Mouse (Mus musculus) cerebellum, adult 2 months (tissue): ENCODE measurements at regions not wholly inside any gene's neighbourhood (a gene's known extent, or its start where the extent isn't known, plus 50 kb on each side); places are given as distances from the start of the nearest gene placed in this dataset.

Experiments used
- CTCF ChIP-seq: fragments of 200-500 bp; IDR thresholded peaks from 2 replicates; pipeline ENCODE4 v1.5.1; 2011; ENCODE audit warnings: low read depth, mild to moderate bottlenecking, control low read depth, low read length, moderate library complexity, borderline replicate concordance; ENCODE audit not compliant: insufficient read depth
- POLR2A ChIP-seq: fragments of 200-500 bp; IDR thresholded peaks from 2 replicates; pipeline ENCODE4 v1.6.1; 2011; ENCODE audit warnings: low read length, control low read depth, borderline replicate concordance; ENCODE audit not compliant: insufficient read depth

DNA sequence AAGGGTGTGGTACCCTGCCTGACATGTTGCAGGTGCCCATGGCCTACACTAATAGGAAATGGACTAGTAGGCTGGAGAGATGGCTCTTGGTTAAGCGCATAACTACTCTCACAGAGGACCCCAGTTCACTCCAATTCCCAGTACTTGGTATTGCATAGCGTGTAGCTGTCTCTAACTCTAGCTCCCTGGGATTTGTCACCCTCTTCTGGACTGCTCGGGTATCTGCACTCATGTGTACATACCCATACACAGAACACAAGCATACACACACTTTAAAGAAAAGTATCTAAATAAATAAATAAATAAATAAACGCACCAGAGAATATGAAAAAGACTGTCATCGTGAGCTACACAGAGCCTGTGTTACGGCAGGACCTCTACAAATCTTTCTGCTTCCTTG lies 143.8 kb upstream of the Mycn start:
- TF ChIP-seq CTCF (no peak), POLR2A (no peak)
